Mouse (Mus musculus): ENCODE data around the gene Ooep. TPM values are rescaled to one million over a fixed set of nuclear protein-coding genes. Genes with fewer than 3 reads are reported as not detected.
A peak's percentile ranks its signal among the peaks of the same experiment; 100 is the strongest.

The Ooep gene
- not detected for total RNA-seq (2021)
- long read RNA-seq, experiment 1 = 0 reads
- long read RNA-seq, experiment 2 = 0 reads

GRCm38 (mm10) chr9:78378113-78378785, at the start of gene Ooep:
Gene Ooep (minus strand): TSS chr9:78378725.
- intact Hi-C loops (cut with DNase I) = no loop called here
- Histone ChIP-seq H3K4me3 (peak within 1 kb of the TSS; percentile 34), H3K27ac (no peak within 1 kb of the TSS)
- TF ChIP-seq CTCF (IDR thresholded peaks at IDR 0.05) = no peak
- DNase-seq = no peak

GRCm38 (mm10) chr9:78428185-78428584, 49.7 kb upstream of the Ooep start:
- intact Hi-C loops (cut with DNase I) = no loop called here
- H3K27ac ChIP-seq = no peak overlapping the region

GRCm38 (mm10) chr9:78427362-78427781, 48.8 kb upstream of the Ooep start:
- peak; percentile 20 for DNase-seq
- H3K4me3 ChIP-seq = peak overlapping the region; percentile 51
- intact Hi-C loops (cut with DNase I) = no loop called here
- TF ChIP-seq CTCF (IDR thresholded peaks at IDR 0.05) = no peak
- no peak overlapping the region for H3K27ac ChIP-seq

More at GRCm38 (mm10) chr9:78428185-78428584, 49.7 kb upstream of the Ooep start:
- no peak for TF ChIP-seq CTCF (IDR thresholded peaks at IDR 0.05)
- H3K4me3 ChIP-seq = no peak overlapping the region
- no peak for DNase-seq

DNA sequence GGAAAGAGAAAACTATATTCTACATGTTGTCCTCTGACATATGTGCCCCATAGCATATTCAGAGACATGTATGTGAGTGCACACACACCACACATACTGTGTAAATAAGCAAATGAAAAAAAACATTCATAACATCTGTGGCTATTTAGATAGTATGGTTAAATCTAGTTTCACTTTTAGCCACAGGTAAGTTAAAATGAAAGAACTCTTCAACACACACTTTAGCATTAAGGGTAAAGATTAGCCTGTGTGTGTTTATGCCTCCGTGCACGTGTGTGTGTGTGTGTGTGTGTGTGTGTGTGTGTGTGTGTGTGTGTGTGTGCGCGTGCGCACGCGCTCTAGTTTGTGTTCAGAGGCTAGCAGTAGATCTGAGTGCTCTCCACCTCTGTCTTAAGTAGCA, 23.1 kb upstream of the Ooep start:
- no peak overlapping the region for H3K27ac ChIP-seq
- no peak overlapping the region for H3K4me3 ChIP-seq
- intact Hi-C loops (cut with DNase I) = no loop called here
- DNase-seq = no peak
- TF ChIP-seq CTCF (IDR thresholded peaks at IDR 0.05) = no peak

- Histone ChIP-seq H3K27ac (no peak overlapping the region), H3K4me3 (no peak overlapping the region)
- intact Hi-C loops (cut with DNase I) = no loop called here
- TF ChIP-seq CTCF (IDR thresholded peaks at IDR 0.05) = no peak
- no peak for DNase-seq
Observed at GRCm38 (mm10) chr9:78400570-78400969, 22.0 kb upstream of the Ooep start.

DNA sequence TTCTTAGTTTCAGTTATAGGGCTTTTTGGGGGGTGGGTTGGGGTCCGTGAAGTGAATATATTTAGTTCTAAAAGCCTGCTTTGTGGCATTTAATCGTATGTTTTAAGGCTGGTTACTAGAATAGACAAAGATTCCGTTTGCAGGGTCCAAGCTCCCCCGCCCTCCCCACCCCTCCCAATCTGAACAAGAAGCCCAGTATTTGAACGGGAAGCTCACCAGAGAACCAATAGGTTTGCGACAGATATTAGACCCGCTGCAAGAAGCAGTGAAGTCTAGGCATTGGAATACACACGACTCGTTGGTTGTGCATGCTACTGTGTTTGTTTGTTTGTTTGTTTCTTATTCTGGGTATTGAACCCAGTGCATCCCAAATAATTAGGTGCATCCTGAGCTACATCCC, 18.0 kb upstream of the Ooep start:
- intact Hi-C loops (cut with DNase I) = no loop called here
- Histone ChIP-seq H3K4me3 (no peak overlapping the region), H3K27ac (no peak overlapping the region)
- TF ChIP-seq CTCF (IDR thresholded peaks at IDR 0.05) = no peak
- DNase-seq = no peak

DNA sequence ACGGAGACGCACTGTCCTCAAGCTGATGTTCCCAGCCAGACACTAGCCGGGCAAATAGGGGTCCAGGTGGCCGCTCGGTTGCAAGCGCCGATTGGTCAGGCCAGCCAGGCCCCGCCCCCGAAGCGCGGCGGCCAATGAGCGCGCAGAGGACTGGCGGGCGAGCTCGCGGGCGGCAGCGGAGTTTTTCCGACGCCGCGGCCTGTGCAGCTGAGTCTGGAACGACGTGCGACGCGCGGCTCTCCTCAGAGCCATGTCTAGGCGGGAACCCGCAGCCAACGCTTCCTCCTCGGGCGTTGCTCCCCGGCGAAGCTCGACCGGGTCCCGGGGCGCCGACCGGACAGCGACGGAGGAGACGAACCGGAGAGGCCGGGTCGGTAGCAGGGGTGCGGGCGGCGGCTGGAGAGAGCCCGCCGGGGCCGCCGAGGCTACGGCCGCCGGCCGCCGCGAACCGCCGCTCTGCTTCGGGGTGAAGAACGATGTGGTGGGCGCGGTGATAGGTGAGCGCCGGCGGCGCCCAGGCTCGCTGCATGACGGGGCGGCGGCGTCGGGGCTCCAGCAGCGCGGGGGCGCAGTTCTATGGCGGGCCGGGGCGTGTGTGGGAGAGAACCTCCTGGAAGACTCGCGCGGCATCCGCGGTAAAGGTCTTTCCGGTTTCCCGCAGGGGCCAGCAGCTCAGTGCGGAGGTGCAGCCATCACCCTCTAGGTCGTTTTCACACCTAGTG, 17.3 kb upstream of the Ooep start, which contains the start of gene Ddx43:
Gene Ddx43 (plus strand): TSS at position 148 of the 722 bp plus-strand sequence.
- Histone ChIP-seq H3K4me3 (peak within 1 kb of the TSS; percentile 55), H3K27ac (no peak within 1 kb of the TSS)
- peak; percentile 42 for DNase-seq
- intact Hi-C loops (cut with DNase I) = no loop called here
- TF ChIP-seq CTCF (IDR thresholded peaks at IDR 0.05) = no peak

- no peak overlapping the region for H3K27ac ChIP-seq
- H3K4me3 ChIP-seq = no peak overlapping the region
Observed at GRCm38 (mm10) chr9:78395244-78395629, 16.7 kb upstream of the Ooep start.

GRCm38 (mm10) chr9:78394602-78395001, 16.1 kb upstream of the Ooep start:
- intact Hi-C loops (cut with DNase I) = no loop called here
- no peak for TF ChIP-seq CTCF (IDR thresholded peaks at IDR 0.05)
- H3K27ac ChIP-seq = no peak overlapping the region
- DNase-seq = no peak
- H3K4me3 ChIP-seq = no peak overlapping the region

More at GRCm38 (mm10) chr9:78395244-78395629, 16.7 kb upstream of the Ooep start:
- TF ChIP-seq CTCF (IDR thresholded peaks at IDR 0.05) = no peak
- no peak for DNase-seq
- intact Hi-C loops (cut with DNase I) = no loop called here

DNA sequence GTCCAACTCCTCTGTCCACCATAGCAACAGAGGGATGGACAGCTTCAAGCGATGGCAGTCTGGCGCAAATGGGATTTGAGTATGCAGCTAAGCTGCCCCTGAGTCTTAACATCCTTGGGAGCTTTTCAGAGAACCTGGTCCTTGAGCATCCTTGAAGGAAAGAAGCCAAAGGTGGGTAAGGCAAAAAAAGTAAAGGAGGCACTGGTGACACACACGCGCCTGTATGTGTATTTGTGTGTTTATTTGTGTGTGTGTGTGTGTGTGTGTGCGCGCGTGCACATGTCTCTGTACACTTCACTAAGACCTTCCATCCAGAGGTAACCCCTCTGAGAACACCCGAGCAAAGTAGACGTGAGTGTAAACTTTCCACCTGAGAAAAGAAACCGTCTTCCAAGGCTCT, 15.2 kb upstream of the Ooep start:
- TF ChIP-seq CTCF (IDR thresholded peaks at IDR 0.05) = no peak
- no peak for DNase-seq
- H3K27ac ChIP-seq = no peak overlapping the region
- H3K4me3 ChIP-seq = no peak overlapping the region
- intact Hi-C loops (cut with DNase I) = no loop called here

DNA sequence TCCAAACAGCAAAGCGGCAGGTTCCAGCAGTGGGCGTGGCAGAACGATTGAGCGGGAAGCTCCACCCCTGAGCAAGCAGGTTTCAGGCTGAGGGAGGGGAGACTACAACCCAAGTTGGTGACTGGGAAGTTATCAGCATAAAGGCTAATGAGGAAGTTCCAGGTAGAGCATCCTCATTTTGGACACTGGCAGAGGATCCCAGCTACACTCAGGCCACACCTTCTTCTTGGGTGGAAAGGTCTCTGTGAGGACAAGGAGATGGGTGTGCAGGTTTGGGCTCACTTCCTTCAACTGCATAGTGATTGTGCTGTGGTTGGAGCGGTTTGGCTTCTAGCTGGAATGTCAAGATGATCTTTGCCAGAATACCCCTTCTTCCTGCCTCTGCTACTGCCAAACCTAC, 11.5 kb upstream of the Ooep start:
- Histone ChIP-seq H3K4me3 (no peak overlapping the region), H3K27ac (no peak overlapping the region)
- no peak for DNase-seq
- intact Hi-C loops (cut with DNase I) = no loop called here
- no peak for TF ChIP-seq CTCF (IDR thresholded peaks at IDR 0.05)

DNA sequence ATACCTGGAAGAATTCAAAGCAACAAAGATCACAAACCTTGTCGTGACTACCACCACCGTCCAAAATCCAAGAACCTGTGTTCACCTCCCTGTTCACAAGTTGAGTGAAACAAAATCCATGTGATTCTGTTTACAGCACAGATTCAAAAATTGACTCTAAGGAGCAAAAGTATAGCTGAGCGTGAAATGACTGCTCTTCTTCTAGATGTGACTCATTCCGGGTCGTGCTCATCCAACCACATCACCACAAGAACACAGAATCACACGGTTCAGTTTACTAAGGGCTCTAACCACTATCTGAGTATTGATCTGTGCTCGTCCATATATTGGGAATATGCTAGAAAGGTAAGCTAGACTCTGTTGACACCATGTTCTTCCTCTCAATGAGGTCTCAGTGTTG, 8.4 kb upstream of the Ooep start:
- intact Hi-C loops (cut with DNase I) = no loop called here
- no peak for DNase-seq
- no peak for TF ChIP-seq CTCF (IDR thresholded peaks at IDR 0.05)
- Histone ChIP-seq H3K4me3 (no peak overlapping the region), H3K27ac (no peak overlapping the region)

- no peak for DNase-seq
- TF ChIP-seq CTCF (IDR thresholded peaks at IDR 0.05) = peak; percentile 49
- no peak overlapping the region for H3K27ac ChIP-seq
- intact Hi-C loops (cut with DNase I) = no loop called here
- H3K4me3 ChIP-seq = no peak overlapping the region
Observed at GRCm38 (mm10) chr9:78385893-78386292, 7.4 kb upstream of the Ooep start.
